Mouse (Mus musculus): ENCODE measurements around the gene Akap6.

- TF ChIP-seq USF1 (IDR thresholded peaks at IDR 0.05; ENCODE audit: low read depth, low read length) (no peak), RCOR1 (conservative IDR thresholded peaks at IDR 0.05; ENCODE audit: low read depth, low read length) (no peak), POLR2A (IDR thresholded peaks at IDR 0.05; ENCODE audit: low read depth, low read length) (no peak), TCF12 (IDR thresholded peaks at IDR 0.05; ENCODE audit: low read depth, low read length) (no peak), CTCF (conservative IDR thresholded peaks at IDR 0.05 in 1 of 2, IDR thresholded peaks at IDR 0.05 in 1 of 2; ENCODE audit: low read depth in 2 of 2, low read length in 2 of 2) (no peak)
Observed at GRCm38 (mm10) chr12:53193664-53194063, 494.5 kb downstream of the Akap6 start.
